Mouse (Mus musculus): ENCODE measurements around the gene Sh3bgrl2.

- TF ChIP-seq POLR2A (IDR thresholded peaks at IDR 0.05; ENCODE audit: borderline replicate concordance, insufficient read depth, low read length) (no peak), CTCF (IDR thresholded peaks at IDR 0.05; ENCODE audit: borderline replicate concordance, insufficient read depth, low read depth, low read length) (no peak)
Measured at GRCm38 (mm10) chr9:83540492-83540857, 7.7 kb upstream of the Sh3bgrl2 start.

All from cerebellum, adult 2 months (tissue).